Mouse (Mus musculus) thymus, adult 2 months (tissue): ENCODE results near the gene Tcl1b4. TPM values are rescaled to one million over a fixed set of nuclear protein-coding genes. Genes with fewer than 3 reads are reported as not detected.
"Not testable (repeated sequence)": the region's sequence is repeated elsewhere in the genome, so short reads cannot be mapped to it uniquely, and the experiment has no call there.

Experiments used
- DNase-seq: peaks from one replicate; pipeline ENCODE4 v3.0.0; 2021
- H3K27ac ChIP-seq: fragments of 200-500 bp; 2 replicates; pipeline ENCODE4 v1.5.1; 2012; ENCODE audit warnings: low read length, control low read depth; ENCODE audit not compliant: control insufficient read depth, insufficient read depth
- H3K27me3 ChIP-seq: fragments of 200-500 bp; 2 replicates; pipeline ENCODE4 v1.6.1; 2012; ENCODE audit warnings: mild to moderate bottlenecking, low read length, moderate library complexity, mixed read lengths; ENCODE audit not compliant: control insufficient read depth, insufficient read depth
- H3K36me3 ChIP-seq: fragments of 200-500 bp; 2 replicates; pipeline ENCODE4 v1.6.1; 2012; ENCODE audit warnings: mild to moderate bottlenecking, low read length, moderate library complexity; ENCODE audit not compliant: control insufficient read depth, insufficient read depth
- H3K4me1 ChIP-seq: fragments of 200-500 bp; replicated peaks from 2 replicates; pipeline ENCODE4 v1.6.1; 2012; ENCODE audit warnings: low read length; ENCODE audit not compliant: control insufficient read depth, insufficient read depth
- H3K4me3 ChIP-seq: fragments of 200-500 bp; 2 replicates; pipeline ENCODE4 v1.5.1; 2012; ENCODE audit warnings: mild to moderate bottlenecking, low read length, control low read depth, moderate library complexity; ENCODE audit not compliant: control insufficient read depth, insufficient read depth
- CTCF ChIP-seq: fragments of 200-500 bp; IDR thresholded peaks from 2 replicates; pipeline ENCODE4 v1.5.1; 2012; ENCODE audit warnings: mild to moderate bottlenecking, control low read depth, low read length, moderate library complexity, borderline replicate concordance; ENCODE audit not compliant: control insufficient read depth, poor library complexity, insufficient read depth; ENCODE audit errors: extremely low read depth
- POLR2A ChIP-seq: fragments of 200-500 bp; IDR thresholded peaks from 2 replicates; pipeline ENCODE4 v1.6.1; 2012; ENCODE audit warnings: mild to moderate bottlenecking, low read length, control low read depth, moderate library complexity; ENCODE audit not compliant: control insufficient read depth, poor library complexity, insufficient read depth; ENCODE audit errors: extremely low read depth
- WGBS: fragments of 180-500 bp; shearing (Covaris S2); methylation state at CpG from one replicate; pipeline ENCODE4 v1.1.7; 2018; 5-methylcytosine and 5-hydroxymethylcytosine counted together
- polyA plus RNA-seq: library from polyadenylated mRNA; depleted of rRNA; stranded (reverse); fragments of >200 nt; gene quantifications from 2 replicates; pipeline ENCODE4 v1.2.3, GENCODE M21; 2012; rRNA removed

Tcl1b4 gene
- not detected in 2 replicates for polyA plus RNA-seq

DNA sequence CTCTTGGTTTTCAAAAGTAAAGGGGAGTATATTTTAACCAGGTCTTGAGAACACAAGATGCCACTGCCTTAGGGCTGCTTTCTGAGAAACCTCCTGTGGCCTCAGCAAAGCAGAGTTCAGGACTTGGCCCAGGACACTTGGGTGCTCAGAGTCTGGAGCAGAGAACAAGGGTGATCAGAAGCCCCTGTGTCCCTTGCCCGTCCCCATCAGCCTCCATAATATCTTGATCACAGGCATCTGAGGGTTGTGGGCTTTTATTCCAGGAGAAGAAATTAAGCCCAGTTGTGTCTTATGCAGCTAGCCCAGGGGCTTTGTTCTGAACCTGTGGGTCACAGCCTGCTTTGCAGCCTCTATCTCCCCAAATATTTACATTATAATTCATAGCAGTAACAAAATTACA, at the start of gene Tcl1b4:
Tcl1b4 (plus strand) TSS at position 301 of the 400 bp plus-strand sequence.
- H3K36me3 ChIP-seq, H3K4me3 ChIP-seq, H3K4me1 ChIP-seq, DNase-seq, H3K27me3 ChIP-seq, H3K27ac ChIP-seq: not testable (repeated sequence)
- WGBS = 89% methylated on average over 1 of the region's 1 CpGs

DNA sequence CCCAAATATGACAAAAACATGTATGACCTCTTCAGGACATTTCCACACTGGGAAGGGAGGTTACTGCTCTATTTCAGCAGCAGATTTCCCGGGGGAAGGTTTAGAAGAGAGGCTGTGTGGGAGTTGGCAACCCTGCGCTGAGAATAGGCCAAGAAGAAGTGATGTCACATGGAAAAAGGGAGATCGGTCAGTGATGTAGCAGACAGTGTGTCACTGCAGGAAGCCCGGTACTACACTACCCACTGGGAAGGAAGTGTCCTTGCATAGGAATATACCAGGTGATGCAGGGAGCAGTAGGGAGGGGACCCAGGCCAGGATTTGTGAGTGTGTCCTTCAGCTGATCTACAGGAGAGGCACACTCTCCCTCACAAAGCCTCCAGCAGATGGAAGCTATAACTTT, 46.5 kb upstream of the Tcl1b4 start:
- 71% methylated on average over 4 of the region's 4 CpGs for WGBS
- not testable (repeated sequence) for H3K36me3 ChIP-seq, DNase-seq, H3K27me3 ChIP-seq, H3K4me1 ChIP-seq, H3K4me3 ChIP-seq, H3K27ac ChIP-seq

DNA sequence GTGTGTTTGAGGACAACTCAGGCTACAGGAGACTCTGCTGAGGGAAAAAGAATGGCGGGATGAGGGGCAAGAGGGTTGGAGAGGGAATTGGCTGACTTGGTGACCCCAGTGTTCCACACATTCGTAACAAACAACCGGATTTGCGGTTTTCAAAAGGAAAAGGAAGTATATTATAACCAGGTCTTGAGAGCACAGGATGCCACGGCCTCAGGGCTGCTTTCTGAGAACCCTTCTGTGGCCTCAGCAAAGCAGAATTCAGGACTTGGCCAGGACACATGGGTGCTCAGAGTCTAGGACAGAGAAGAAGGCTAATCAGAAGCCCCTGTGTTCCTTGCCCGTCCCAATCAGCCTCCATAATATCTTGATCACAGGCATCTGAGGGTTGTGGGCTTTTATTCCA, 42.9 kb upstream of the Tcl1b4 start:
- 11% methylated on average over 6 of the region's 6 CpGs for WGBS
- Histone ChIP-seq H3K36me3 (no peaks in the 10 kb centered on the region), H3K4me3 (no peak overlapping the region), H3K27ac (no peak overlapping the region), H3K27me3 (no peaks in the 10 kb centered on the region), H3K4me1 (0 out of 2 replicates have a peak, but pooled peaks cover 5% of the 10 kb centered on the region)
- TF ChIP-seq POLR2A = no peak
- TF ChIP-seq CTCF = no peak
- DNase-seq = no peak

DNA sequence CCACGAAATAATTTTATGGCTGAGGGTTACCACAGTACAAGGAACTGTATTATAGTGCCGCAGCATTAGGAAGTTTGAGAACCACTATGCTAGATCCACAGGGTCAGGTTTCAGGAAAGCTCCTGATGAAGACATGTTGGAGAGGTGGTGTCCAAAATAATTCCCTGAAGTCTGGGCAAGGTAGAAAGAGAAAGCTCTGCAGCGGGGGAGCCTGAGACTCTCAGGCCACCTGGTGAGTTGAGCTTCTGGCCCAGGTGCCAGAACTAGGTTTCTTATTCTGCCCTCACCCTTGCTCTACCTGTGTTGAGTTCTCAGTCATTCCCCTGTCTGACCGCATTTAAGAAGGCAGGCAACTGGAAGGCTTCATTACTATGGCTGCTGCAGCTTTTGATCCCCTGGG, 42.4 kb upstream of the Tcl1b4 start, which contains the start of gene Tcl1b1:
Tcl1b1 (plus strand) TSS at position 301 of the 400 bp plus-strand sequence.
- Histone ChIP-seq H3K27me3 (no peaks in the 10 kb centered on the region), H3K4me1 (0 out of 2 replicates have a peak, but pooled peaks cover 5% of the 10 kb centered on the region), H3K36me3 (no peaks in the 10 kb centered on the region), H3K27ac (no peak within 1 kb of the TSS), H3K4me3 (no peak within 1 kb of the TSS)
- TF ChIP-seq POLR2A (no peak), CTCF (no peak)
- WGBS = 67% methylated on average over 4 of the region's 4 CpGs
- no peak for DNase-seq

- no peak for TF ChIP-seq CTCF
- TF ChIP-seq POLR2A = no peak
- 40% methylated on average over 3 of the region's 3 CpGs for WGBS
- Histone ChIP-seq H3K36me3 (no peaks in the 10 kb centered on the region), H3K4me3 (no peak overlapping the region), H3K27me3 (no peaks in the 10 kb centered on the region), H3K4me1 (no peaks in the 10 kb centered on the region), H3K27ac (no peak overlapping the region)
- DNase-seq = no peak
These were observed 35.0 kb upstream of the Tcl1b4 start for GRCm38 (mm10) chr12:105166734-105167133.

DNA sequence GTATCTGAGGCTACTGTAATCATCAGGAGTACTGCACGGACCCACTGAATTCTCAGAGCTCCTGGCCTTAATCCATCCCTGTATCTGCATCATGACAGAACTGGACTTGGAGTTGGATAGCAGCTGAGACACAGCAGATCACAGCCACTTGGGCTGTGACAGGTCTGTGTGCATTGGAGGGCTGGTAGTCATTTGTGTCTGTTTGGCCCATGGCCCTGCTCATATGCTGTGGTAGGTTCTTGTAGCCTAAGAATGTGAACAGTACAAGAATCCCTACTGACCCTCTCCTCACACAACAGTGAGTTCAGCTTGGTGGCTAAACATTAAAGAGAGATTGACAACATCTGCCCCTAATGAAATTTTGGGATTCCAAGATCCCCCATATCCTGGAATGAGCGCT, 28.4 kb upstream of the Tcl1b4 start:
- Histone ChIP-seq H3K36me3 (no peaks in the 10 kb centered on the region), H3K27ac (no peak overlapping the region), H3K4me3 (no peak overlapping the region), H3K27me3 (no peaks in the 10 kb centered on the region), H3K4me1 (no peaks in the 10 kb centered on the region)
- no peak for DNase-seq
- WGBS = 90% methylated on average over 2 of the region's 2 CpGs
- TF ChIP-seq CTCF = no peak
- TF ChIP-seq POLR2A = no peak

DNA sequence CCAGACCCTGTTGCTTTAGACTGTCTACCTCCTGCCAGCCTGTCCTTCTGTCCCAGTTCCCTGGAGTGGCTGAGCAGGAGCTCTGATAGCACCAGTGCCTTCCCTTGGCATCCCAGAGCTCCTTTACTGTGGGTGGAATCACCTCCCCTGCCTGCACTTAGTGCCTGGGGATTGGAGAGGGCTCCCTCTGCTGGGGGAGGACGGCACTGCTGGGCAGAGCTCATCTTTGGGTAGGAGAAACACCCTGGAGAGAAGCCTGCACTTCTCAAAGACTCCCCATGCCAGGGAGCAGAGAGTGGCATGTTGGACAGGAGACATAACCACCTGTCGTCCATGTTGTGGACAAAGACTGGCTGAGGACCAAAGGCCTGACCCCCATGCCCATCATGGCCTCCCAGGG, 27.4 kb upstream of the Tcl1b4 start:
- DNase-seq = peak; percentile 79
- not testable (repeated sequence) for H3K27me3 ChIP-seq, H3K4me1 ChIP-seq, H3K36me3 ChIP-seq, H3K4me3 ChIP-seq, H3K27ac ChIP-seq
- peak; percentile 27; the same call in 1 of the 2 replicates for TF ChIP-seq CTCF
- 27% methylated on average over 2 of the region's 2 CpGs for WGBS

DNA sequence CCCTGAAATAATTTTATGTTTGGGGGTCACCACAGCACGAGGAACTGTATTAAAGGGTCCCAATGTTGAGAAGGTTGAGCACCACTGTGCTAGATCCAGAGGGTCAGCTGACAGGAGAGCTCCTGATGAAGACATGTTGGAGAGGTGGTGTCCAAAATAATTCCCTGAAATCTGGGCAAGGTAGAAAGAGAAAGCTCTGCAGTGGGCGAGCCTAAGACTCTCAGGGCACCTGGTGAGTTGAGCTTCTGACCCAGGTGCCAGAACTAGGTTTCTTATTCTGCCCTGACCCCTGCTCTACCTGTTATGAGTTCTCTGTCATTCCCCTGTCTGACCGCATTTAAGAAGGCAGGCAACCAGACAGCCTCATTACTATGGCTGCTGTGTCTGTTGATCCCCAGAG, 25.7 kb upstream of the Tcl1b4 start, which contains the start of gene Tcl1b5:
Tcl1b5 (plus strand) TSS at position 301 of the 400 bp plus-strand sequence.
- DNase-seq, H3K27me3 ChIP-seq, H3K4me3 ChIP-seq, H3K36me3 ChIP-seq, H3K4me1 ChIP-seq, H3K27ac ChIP-seq: not testable (repeated sequence)
- 82% methylated on average over 3 of the region's 3 CpGs for WGBS

GRCm38 (mm10) chr12:105181040-105181644, 20.6 kb upstream of the Tcl1b4 start:
- not testable (repeated sequence) for H3K4me3 ChIP-seq, H3K4me1 ChIP-seq, H3K36me3 ChIP-seq, DNase-seq, H3K27ac ChIP-seq, H3K27me3 ChIP-seq
- WGBS = 8% methylated on average over 4 of the region's 4 CpGs
